Comparison of ENCODE assay signal across 8 mouse cellular contexts in the genomic region with DNA sequence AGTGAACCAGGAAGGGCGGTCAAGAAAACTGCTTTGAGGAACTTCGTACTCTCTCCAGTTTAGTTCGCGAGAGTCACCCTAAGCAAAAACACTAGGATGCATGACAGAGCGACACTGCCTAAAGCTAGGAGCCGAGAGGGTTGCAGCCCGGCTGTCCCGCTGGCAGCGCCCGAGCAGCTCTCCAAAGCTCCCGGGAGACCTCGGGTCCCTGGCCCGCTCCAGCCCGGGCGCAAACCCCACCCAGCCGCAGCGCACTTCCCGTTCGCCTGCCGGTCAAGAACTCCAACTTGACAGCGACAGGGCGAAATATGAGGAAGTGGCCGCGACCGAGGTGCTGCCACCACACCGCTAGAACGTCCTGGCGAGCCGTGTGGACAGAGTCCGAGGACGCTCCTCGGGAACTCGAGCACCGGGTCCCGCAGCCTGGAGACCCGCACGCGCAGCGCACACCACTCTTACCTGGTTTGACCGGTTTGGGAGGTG. TPM values are rescaled to one million over a fixed set of nuclear protein-coding genes. Genes with fewer than 3 reads are reported as not detected.
A peak's percentile ranks its signal among the peaks of the same experiment; 100 is the strongest.
DNase-seq lines count a peak whose midpoint lies in the region; ATAC-seq and TF ChIP-seq lines count a peak whose summit lies in the region.

No protein-coding gene starts in this region.

- H3K9me3 ChIP-seq in ES-E14 (ENCODE audit: control insufficient read depth, insufficient read depth, low read depth, low read length): no peaks in the 10 kb centered on the region
- no peaks in the 10 kb centered on the region for H3K9me3 ChIP-seq in hindbrain, embryonic 16.5 days (ENCODE audit: control insufficient read depth, low read length)

- ATAC-seq in hindbrain, embryonic 16.5 days: peak; percentile 54
- peak; percentile 74 for ATAC-seq in megakaryocyte, adult 5-6 weeks (ENCODE audit: poor library complexity, severe bottlenecking)

- DNase-seq in ES-E14 (ENCODE audit: low read depth, low spot score): no peak
- peak; percentile 70 for DNase-seq in gastrocnemius, postnatal 10 days
- DNase-seq in left cerebral cortex, adult 8-10 months (ENCODE audit: low spot score in 2 of 2): peak; percentile 7 to 13
- peak; percentile 42 for DNase-seq in right cerebral cortex, postnatal 14 days
- DNase-seq in Muller cell, postnatal 12 days (ENCODE audit: inconsistent ontology term): no peak

- no peaks in the 10 kb centered on the region for H3K36me3 ChIP-seq in ES-E14 (ENCODE audit: control insufficient read depth, insufficient read depth, low read length, poor library complexity, severe bottlenecking)
- no peaks in the 10 kb centered on the region for H3K36me3 ChIP-seq in hindbrain, embryonic 16.5 days (ENCODE audit: control insufficient read depth, insufficient read depth, low read length)

- H3K27ac ChIP-seq in ES-E14 (ENCODE audit: insufficient read depth, low read depth, low read length, poor library complexity, severe bottlenecking): no peak overlapping the region
- peak overlapping the region; percentile 95 for H3K27ac ChIP-seq in bone marrow macrophage, adult 2 months (ENCODE audit: insufficient read depth, low read depth, low read length)
- peak overlapping the region; percentile 65 for H3K27ac ChIP-seq in hindbrain, embryonic 16.5 days (ENCODE audit: low read depth, low read length)

- H3K9ac ChIP-seq in ES-E14 (ENCODE audit: insufficient read depth, low read depth, low read length, poor library complexity, severe bottlenecking): peak overlapping the region; percentile 63
- H3K9ac ChIP-seq in hindbrain, embryonic 16.5 days (ENCODE audit: low read depth, low read length): peak overlapping the region; percentile 76

- peak overlapping the region; percentile 91 to 92 for H3K4me3 ChIP-seq in ES-E14 (ENCODE audit: insufficient read depth in 1 of 2, low read depth in 1 of 2, low read length in 2 of 2, poor library complexity in 1 of 2, severe bottlenecking in 1 of 2)
- peak overlapping the region; percentile 83 for H3K4me3 ChIP-seq in bone marrow macrophage, adult 2 months (ENCODE audit: insufficient read depth, low read length)
- peak overlapping the region; percentile 83 for H3K4me3 ChIP-seq in hindbrain, embryonic 16.5 days (ENCODE audit: low read length)

- peaks cover 3 to 9% of the 10 kb centered on the region in 2 experiments; a peak in 3 of 4 replicates for H3K4me1 ChIP-seq in ES-E14 (ENCODE audit: control insufficient read depth in 2 of 2, insufficient read depth in 2 of 2, low read length in 2 of 2, poor library complexity in 1 of 2)
- peaks cover 22% of the 10 kb centered on the region for H3K4me1 ChIP-seq in bone marrow macrophage, adult 2 months (ENCODE audit: control insufficient read depth, insufficient read depth, low read length)
- H3K4me1 ChIP-seq in hindbrain, embryonic 16.5 days (ENCODE audit: control insufficient read depth, insufficient read depth, low read depth, low read length): no peaks in the 10 kb centered on the region; the same call in 1 of the 2 replicates

- H3K27me3 ChIP-seq in hindbrain, embryonic 16.5 days (replicated peaks; ENCODE audit: control insufficient read depth, insufficient read depth, low read length): no peaks in the 10 kb centered on the region

- no peak for TF ChIP-seq CTCF in bone marrow macrophage, adult 2 months (IDR thresholded peaks at IDR 0.05; ENCODE audit: low read depth, low read length)

- in situ Hi-C loops in ES-E14 (cut with MboI; ENCODE audit: low sequenced_read_pairs in 2 of 2, unreplicated experiment in 2 of 2): no loop called here

- TF ChIP-seq POLR2A in bone marrow macrophage, adult 2 months (IDR thresholded peaks at IDR 0.05; ENCODE audit: borderline replicate concordance, low read depth, low read length): no peak

- under 1% methylated on average over 40 of the region's 40 CpGs for WGBS in hindbrain, embryonic 16.5 days

- H3K4me2 ChIP-seq in hindbrain, embryonic 16.5 days (ENCODE audit: low read length): peak overlapping the region; percentile 97

TF ChIP-seq in ES-E14, 5 proteins besides CTCF, POLR2A, EP300 and RAD21:
- TF ChIP-seq HCFC1 (IDR thresholded peaks at IDR 0.05; ENCODE audit: borderline replicate concordance, insufficient read depth, low read length) (no peak), CHD2 (IDR thresholded peaks at IDR 0.05; ENCODE audit: low read depth, low read length) (no peak), MAFK (IDR thresholded peaks at IDR 0.05; ENCODE audit: insufficient read depth, low read depth, low read length) (no peak), ZNF384 (IDR thresholded peaks at IDR 0.05; ENCODE audit: low read depth, low read length) (no peak), ZC3H11A (IDR thresholded peaks at IDR 0.05; ENCODE audit: borderline replicate concordance, low read depth, low read length) (no peak)

RNA-seq across cellular contexts. Expression of a gene that starts 0.4 kb away (rescaled TPM):
- 26.0 and 45.5 TPM in 2 replicates for total RNA-seq in ES-E14 (2012; rRNA removed)
- 267 and 297 TPM in 2 replicates for polyA plus RNA-seq in bone marrow macrophage, adult 2 months (2012; ENCODE audit: insufficient read depth, insufficient read length, missing spikeins)
- total RNA-seq in gastrocnemius, postnatal 10 days (2021): 10 to 100 TPM; 31.7 to 37.6 TPM
- polyA plus RNA-seq in hindbrain, embryonic 16.5 days (2015; fragmentation: Nextera tagmentation; extraction: Ambion mirVana): 59.1 and 60.9 TPM in 2 replicates
- total RNA-seq in left cerebral cortex, adult 8-10 months (2022): 10 to 100 TPM; 16.3 to 22.2 (median 18.3) TPM
- 384 and 411 TPM in 2 replicates for total RNA-seq in megakaryocyte, adult 5-6 weeks (2015)
- 378 and 396 TPM in 2 replicates for total RNA-seq in megakaryocyte, adult 5-6 weeks (2017)

RNA-seq across cellular contexts. Expression of a gene that starts 0.5 kb away (rescaled TPM):
- 6.4 and 6.8 TPM in 2 replicates for total RNA-seq in ES-E14 (2012; rRNA removed)
- polyA plus RNA-seq in bone marrow macrophage, adult 2 months (2012; ENCODE audit: insufficient read depth, insufficient read length, missing spikeins): 12.7 and 12.8 TPM in 2 replicates
- total RNA-seq in gastrocnemius, postnatal 10 days (2021): 1 to 10 TPM; 3.1 to 4.0 TPM
- polyA plus RNA-seq in hindbrain, embryonic 16.5 days (2015; fragmentation: Nextera tagmentation; extraction: Ambion mirVana): 10.1 and 11.1 TPM in 2 replicates
- 1 to 10 TPM; 4.9 to 6.5 (median 5.6) TPM for total RNA-seq in left cerebral cortex, adult 8-10 months (2022)
- 6.1 and 13.0 TPM in 2 replicates for total RNA-seq in megakaryocyte, adult 5-6 weeks (2015)
- total RNA-seq in megakaryocyte, adult 5-6 weeks (2017): 3.7 and 4.6 TPM in 2 replicates

RNA-seq across cellular contexts. Expression of a gene that starts 39.4 kb away (rescaled TPM):
- total RNA-seq in ES-E14 (2012; rRNA removed): 22.5 and 23.6 TPM in 2 replicates
- polyA plus RNA-seq in bone marrow macrophage, adult 2 months (2012; ENCODE audit: insufficient read depth, insufficient read length, missing spikeins): 6.7 and 10.8 TPM in 2 replicates
- 10 to 100 TPM; 55.6 to 58.0 TPM for total RNA-seq in gastrocnemius, postnatal 10 days (2021)
- polyA plus RNA-seq in hindbrain, embryonic 16.5 days (2015; fragmentation: Nextera tagmentation; extraction: Ambion mirVana): 16.3 and 18.7 TPM in 2 replicates
- 10 to 100 TPM in 3 of 4 experiments, 1 to 10 TPM in 1; 9.1 to 11.1 (median 10.6) TPM for total RNA-seq in left cerebral cortex, adult 8-10 months (2022)
- total RNA-seq in megakaryocyte, adult 5-6 weeks (2015): 16.3 and 18.3 TPM in 2 replicates
- 11.4 and 11.6 TPM in 2 replicates for total RNA-seq in megakaryocyte, adult 5-6 weeks (2017)

Comparison
In these comparisons a context has a peak if more than half of its experiments do, and no peak if none do; other contexts are left out.
1. DNase-seq: peak in gastrocnemius, postnatal 10 days (single experiment), left cerebral cortex, adult 8-10 months (2 of 2) and right cerebral cortex, postnatal 14 days (single experiment); none in ES-E14 (single experiment) and Muller cell, postnatal 12 days (single experiment).
2. Peak in every context shown above with its lines, with median percentiles within 50 percentile points of each other: H3K4me3 ChIP-seq.